Mouse (Mus musculus) heart, adult 18-20 months (tissue): Measurements from ENCODE around the gene Bcl2l15. TPM values are rescaled to one million over a fixed set of nuclear protein-coding genes. Genes with fewer than 3 reads are reported as not detected.
A peak's percentile ranks its signal among the peaks of the same experiment; 100 is the strongest.
"Not testable (repeated sequence)": the region's sequence is repeated elsewhere in the genome, so short reads cannot be mapped to it uniquely, and the experiment has no call there.

Experiments
- DNase-seq, 2 experiments: peaks; one replicate each; pipeline ENCODE4 v3.0.0; 2021 to 2022; ENCODE audit warnings: mixed read lengths in 1 of 2
- long read RNA-seq, 2 experiments: library from polyadenylated mRNA; stranded (forward); transcript quantifications; one replicate each; pipeline ENCODE4 v2.0.0; 2021
- total RNA-seq, 2 experiments: library from RNA; stranded (reverse); gene quantifications; 2 replicates each; pipeline ENCODE4 v1.2.3; 2021

Gene Bcl2l15
- not detected for total RNA-seq
- long read RNA-seq, experiment 1: 0 reads
- long read RNA-seq, experiment 2: 0 reads

DNA sequence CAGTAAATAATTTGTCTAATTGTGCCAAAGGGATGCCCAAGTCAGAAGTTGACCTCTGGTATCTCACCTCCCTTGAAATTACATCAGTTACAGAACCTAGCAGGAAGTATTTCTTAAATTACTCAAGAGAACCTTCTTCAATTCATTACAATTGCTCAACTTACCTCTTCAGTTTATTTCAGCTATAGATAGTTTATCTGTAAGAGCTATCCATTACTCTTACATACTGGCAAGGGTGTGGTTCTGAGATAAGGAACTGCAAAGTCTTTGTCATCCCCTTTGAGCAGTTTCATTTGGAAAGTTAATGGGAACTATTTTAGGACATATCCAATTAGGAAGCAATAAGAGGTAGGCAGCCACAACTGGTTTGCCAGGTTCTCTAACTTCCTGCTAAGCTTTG lies at the start of gene Bcl2l15:
Bcl2l15 (plus strand) TSS at position 176 of the 400 bp plus-strand sequence.
- no peak for DNase-seq

DNA sequence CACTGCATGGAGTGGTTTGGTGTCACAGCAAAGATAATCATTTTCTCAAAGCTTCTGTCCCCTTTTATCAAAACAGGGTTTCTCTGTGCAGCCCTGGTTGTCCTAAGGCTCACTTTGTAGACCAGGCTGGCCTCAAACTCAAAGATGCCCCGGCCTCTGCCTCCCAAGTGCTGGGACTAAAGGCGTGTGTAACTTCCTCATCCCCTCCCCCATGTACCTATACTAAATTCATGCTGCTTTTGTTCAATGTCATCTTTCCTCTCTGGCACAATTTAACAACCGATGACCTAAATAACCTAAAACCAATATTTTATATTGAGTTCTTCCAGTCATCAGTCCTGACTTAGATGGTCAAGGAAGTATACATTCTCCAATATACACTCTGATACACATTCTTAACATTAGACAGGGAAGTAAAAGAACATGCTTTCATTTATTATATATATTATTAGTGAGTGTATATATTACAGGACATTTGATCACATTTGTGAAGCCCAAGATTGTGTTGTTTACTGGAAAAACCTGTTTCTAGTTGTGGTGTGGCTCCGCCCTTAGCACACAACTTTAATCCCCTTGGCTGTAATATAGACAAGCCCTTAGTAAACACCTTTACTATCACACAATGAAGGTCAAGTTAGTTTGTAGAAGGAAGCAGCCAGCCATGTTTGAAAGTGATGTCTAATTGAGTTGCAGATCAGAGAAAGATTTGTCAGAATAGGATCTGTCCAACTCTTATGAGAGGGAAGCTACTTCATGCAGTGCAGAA lies 49.4 kb upstream of the Bcl2l15 start:
- DNase-seq: no peak

DNA sequence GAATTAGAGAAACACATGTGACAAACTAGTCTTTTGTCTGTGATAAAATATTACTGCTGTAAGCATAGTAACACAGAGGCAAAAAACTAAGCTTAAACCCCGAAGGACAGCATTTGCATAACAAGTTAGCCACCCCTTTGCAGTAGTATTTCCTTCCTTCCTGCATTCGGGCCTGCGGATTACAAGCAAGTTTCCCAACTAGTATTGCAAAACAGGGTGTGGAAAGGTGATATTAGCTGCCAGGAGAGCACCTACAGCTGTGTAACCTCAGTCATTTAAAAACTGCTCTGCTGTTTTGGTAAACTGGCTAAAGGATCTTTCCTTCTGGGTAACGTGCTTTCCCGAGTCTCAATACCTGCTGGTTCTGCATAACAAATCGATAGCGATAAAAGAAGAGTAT lies 45.2 kb upstream of the Bcl2l15 start:
- DNase-seq: peak in 1 of 2 experiments; percentile 46

DNA sequence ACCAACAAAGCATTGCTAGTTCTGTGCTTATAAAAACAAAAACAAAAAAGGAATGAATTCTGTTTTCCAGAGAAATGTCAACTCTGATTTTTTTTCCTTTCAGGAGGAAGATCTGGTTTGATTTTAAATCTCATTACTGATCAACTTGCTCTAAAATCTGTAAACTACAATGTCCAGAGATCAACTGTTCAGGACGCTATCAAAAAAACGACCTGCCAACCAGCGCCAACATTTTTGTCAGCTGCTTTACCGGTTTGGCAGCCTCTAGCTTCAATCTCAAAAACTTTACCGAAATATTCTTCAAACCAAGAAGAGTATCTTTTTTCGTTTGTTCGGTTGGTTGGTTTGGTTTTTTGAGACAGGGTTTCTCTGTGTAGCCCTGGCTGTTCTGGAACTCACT lies 43.3 kb upstream of the Bcl2l15 start:
- DNase-seq: no peak

DNA sequence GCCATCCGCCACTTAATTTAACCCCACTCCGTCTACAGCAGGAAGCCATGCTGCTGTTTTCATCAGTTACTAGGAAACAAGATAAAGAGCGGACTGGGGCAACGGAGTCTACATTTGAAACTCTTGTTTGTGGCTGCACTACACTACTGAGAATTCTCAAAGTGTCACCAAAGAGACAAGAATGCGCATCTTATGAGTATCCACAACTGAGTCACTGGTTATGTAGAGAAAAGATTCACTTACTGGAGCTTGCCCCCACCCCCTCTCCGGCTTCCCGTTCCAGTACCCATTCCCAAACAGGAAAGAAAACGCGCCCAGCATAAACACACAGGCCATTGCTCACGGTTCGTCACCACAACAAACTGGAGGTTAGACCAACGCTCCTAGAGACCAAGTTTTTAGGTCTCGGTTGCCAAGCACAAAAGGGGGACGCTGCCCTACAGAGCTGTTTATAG lies 42.5 kb upstream of the Bcl2l15 start:
- DNase-seq: peak in 1 of 2 experiments; percentile 77

DNA sequence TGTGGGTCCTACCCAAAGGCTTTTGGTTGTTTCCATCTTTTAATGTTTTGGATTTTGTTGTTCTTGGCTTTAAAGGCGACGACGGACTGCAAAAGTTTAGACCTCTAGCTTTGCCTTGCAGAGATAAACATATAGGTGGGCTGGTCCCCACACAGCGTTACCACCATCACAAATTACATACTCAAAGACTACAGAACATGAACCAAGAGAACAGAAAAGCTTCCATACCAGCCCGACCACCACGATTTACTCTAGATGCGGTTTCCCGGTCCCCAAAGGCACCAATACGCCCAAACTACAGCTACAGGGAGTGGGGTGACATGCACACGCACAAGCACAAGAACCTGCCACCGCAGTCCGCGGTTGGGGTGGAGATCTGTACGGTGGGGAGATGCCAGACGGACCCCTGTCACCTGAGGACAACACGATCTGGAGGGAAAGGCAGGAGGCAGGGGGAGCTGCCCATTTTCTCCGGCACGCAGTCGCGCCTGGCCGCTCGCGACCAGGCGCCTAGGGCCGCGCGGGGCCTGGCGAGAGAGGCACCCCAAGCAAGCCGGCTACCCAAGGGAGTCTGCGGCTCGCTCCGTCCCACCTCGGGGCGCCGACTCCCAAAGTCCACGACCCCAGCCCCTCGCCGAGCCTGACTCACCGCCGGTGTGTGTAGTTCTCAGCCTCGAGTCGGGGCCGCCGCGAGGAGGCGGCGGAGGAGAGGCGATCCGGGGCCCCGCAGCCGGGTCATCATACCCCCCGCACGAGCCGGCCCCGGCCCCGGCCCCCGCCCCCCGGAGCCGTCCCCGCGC lies 41.9 kb upstream of the Bcl2l15 start:
- peak in 1 of 2 experiments; percentile 73 for DNase-seq

DNA sequence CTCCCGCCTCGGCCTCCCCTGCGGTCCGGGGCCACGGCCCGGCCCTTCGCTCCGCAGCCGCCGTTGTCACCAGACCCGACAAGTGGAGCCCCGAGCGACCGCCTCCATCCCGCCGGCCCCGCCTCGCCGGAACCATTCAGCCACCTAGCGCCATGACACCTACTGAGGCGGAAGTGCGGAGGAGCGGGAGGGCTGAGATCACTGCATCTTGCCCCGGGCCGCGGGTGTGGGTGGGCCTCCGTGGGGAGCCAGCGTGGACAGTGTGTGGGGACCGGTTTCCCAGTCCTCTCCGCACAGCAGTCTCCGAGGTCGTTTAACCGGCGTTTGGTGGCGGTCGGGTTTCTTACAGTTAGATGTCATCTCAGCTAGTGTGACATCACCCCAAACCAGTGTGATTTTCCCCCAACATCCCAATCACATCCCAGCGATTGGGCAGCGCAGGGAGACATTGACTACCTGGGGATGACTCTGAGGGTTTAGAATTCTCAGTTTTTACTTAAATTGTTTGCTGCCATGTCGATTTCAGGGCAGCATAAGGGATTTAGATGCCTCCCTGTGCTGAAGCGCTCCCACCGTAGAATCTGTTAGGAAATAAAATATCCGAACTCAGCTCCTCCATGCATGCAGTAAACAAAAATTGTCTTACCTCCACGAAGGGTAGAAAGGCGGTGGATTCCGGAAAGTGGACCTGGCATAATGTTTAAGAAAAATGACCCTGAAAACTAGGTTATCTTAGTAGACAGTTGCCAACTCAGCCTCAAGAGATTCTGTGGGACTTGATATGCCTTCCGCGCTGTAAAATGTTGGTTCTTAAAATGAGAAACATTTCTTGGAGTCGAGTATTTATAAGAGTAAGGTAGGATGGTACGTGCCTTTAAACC lies 40.9 kb upstream of the Bcl2l15 start, which contains the start of gene Hipk1:
Hipk1 (minus strand) TSS at position 334 of the 881 bp plus-strand sequence.
- DNase-seq: peak; percentile 95 to 97

DNA sequence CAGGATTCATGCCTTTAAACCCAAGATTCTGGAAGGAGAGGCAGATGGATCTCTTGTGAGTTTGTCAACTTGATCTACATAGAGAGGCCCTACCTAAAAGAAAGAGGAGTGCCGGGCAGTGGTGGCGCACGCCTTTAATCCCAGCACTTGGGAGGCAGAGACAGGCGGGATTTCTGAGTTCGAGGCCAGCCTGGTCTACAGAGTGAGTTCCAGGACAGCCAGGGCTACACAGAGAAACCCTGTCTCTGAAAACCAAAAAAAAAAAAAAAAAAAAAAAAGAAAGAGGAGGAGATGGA lies 40.3 kb upstream of the Bcl2l15 start:
- not testable (repeated sequence) for DNase-seq

DNA sequence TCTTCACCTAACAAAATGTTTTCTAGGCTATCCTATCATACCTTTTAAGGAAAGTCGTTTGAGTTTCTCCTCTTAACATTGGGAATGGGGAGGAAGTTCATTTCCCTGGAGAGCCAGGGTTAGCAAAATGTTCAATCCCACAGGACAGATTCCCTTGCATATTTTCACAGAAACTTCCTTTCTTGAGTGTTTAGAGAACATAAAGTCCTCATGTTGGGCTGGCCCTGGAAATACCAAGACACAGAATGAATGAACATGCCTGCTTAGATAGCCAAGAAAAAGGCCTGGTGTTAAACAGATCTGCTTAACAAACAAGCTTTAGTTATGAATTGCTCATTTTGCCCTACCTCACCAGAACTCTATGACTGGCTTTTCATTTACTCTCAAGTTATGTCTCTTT lies 39.8 kb upstream of the Bcl2l15 start:
- peak in 1 of 2 experiments; percentile 76 for DNase-seq

DNA sequence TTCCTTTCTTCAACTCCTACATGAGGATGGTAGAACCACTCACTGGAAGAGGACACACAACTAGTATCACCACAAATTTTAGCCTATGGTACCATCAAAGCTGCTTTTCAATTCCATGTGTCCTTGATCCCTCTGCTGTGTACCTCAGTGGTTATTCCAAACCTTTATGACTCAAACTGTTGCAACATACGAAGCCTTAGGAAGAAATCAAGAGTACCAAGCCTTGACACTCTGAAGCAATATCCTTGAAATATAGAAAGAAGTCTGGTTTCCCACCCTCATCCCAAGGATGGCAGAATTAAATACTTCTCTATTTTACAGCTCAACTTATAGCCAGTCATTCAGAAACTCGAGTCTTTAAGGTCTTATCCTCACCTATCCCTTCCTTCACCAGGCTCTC lies 36.0 kb upstream of the Bcl2l15 start:
- DNase-seq: no peak

DNA sequence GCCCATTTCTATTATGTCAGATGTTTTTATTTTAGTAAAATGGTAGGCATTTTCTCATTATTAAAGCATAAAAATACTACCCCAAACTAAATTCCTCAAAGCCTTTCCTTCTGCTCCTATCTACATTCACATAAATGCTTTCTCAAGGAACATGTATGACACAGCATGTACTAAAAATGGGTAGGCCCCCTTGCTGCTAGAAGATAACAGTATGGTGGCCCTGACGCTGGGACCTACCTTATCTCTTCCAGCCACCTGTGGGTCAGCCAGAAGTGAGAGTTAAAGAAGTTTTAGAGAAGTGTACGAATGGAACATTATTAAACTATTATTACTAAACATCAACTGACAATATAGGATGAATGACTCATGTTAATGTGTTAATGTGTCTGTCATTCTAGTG lies 32.9 kb upstream of the Bcl2l15 start:
- no peak for DNase-seq

DNA sequence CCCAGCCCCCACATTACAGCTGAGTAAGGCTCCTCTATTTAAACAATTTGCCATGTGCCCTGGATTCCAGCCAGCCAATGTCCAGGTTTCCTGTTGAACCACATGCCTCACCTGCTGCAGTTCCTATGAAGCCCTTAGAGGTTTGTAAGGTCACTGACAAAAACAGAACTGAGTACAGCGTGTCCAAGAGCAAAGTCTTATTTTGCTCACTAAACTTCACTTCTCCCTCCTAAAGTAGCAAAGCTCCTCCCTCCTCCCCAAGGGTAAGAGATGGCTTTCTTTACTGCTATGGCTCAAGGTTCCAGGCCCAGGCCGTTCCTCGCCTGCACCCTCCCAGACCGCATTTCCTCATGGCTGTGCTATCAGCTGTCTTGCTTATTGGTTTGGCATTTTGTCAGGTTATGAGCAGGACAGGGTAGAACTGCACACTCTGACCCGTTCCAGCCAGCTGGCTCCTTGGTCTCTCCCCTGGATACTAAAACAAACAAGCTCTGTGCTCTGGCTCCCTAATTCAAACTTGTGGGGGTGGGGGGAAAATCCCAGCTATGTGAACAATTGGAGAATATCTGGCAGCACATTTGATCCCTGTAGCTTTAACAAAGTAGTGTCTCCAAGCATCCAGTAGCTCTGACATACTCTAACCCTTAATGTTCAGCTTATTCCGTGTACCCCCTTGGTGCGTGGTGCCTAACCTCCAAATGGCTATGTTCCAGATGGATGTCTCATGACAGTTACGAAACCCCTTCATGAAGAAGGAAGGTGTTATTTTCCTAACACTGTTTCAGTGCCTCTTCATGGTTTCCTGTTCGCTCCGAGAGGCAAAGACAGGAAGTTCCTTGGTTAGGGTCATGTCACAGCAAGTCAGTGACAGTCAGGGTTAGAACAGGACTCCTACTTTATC lies 30.5 kb upstream of the Bcl2l15 start:
- peak; percentile 92 to 97 for DNase-seq

DNA sequence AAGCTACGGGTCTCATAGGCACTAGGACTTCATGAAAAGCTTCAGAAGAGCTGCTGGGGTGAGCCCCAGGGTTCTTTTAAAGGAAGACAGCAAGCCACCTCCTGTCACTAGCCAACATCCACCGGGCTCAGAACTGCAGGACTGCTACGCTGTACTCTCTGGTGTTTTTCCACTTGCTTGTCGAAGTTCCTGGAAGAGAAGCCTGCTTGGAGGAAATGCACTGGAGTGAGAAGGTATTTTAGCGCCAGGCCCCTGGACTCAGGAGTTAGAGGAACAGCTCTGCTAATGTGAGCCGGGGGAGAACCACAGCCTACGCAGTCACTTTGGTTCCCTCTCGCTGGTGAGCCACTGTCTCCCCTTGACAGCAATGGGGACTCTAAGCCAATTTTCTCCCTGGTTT lies 29.5 kb upstream of the Bcl2l15 start:
- peak; percentile 41 to 57 for DNase-seq

DNA sequence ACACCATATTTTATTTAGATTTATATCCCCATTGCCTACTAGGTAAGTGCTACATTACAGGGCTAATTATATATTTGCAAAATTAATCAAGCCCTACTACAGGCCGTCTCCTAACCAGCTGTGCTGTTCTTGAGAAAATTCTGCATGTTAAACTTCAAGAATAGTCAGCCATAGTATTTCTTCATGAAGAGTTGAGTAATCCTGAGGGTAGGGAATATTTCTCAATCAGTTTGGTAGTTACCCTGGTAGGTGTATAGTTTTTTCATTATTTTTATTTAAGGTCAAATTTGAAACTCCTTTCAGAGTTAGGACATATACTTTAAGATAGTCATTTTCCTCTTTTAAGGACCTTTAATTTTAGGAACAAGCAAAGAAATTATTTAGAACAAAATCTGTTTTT lies 26.7 kb upstream of the Bcl2l15 start:
- no peak for DNase-seq

DNA sequence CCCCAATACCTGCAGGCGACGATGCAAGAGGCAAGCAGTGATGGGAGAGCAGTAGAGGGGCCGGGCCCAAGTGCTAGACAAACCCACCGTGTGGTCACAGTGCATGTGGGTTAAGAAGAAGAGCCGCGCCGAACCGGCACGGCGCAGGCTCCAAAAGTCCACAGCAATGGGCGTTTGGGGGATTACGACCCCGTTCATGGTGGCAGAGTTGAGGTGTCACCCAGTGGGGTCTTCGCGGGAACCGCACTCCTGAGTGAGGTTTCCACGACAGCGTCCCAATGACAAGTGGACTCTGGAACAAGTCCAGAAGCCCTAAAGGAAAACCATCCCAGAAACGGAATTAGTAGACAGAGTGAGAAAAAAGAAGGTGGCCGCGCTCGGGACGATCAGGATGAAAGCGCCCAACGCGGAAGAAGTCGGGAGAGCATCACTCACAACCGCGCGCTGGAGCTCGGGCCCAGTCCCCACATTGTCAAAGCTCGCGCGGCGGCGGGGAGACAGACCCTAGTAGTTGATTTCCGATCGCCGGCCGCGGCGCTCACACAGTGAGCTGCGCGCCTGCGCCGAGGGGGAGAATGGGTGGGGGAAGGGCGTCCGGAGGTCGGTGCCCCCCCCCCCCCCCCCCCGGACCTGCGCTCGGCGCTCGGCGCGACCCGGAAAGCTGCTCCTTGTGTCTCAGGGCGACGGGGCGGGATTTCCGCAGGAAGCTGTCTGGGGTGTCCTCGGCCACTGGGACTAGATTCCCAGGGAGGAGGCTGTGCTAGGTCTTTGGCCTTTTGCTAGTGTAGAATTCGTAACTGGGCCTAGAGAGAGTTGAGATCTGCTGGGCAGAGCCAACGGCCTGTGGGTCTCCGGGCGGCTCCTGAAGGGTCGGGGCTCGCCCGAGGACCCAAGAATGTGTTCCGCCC lies 23.3 kb upstream of the Bcl2l15 start, which contains the start of the genes Dclre1b, Ap4b1 and Gm43064:
Dclre1b (minus strand) TSS at position 554 of the 908 bp plus-strand sequence.
Ap4b1 (plus strand) TSS at position 630 of the 908 bp plus-strand sequence.
Gm43064 (plus strand) TSS at position 683 of the 908 bp plus-strand sequence.
- peak; percentile 93 to 95 for DNase-seq

DNA sequence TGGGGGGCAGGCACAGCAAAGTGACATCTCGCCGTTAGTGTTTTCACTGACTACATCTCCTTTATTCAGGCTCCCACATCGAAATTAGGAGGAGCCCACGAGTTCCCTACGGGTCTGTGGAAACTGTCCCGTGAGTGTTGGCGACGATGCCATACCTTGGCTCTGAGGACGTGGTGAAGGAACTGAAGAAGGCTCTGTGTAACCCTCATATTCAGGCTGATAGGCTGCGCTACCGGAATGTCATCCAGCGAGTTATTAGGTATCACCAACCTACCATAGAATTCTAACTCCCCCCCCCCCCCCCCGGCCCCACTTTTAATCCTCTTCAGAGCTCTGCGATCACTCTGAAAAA lies 22.6 kb upstream of the Bcl2l15 start:
- no peak for DNase-seq

DNA sequence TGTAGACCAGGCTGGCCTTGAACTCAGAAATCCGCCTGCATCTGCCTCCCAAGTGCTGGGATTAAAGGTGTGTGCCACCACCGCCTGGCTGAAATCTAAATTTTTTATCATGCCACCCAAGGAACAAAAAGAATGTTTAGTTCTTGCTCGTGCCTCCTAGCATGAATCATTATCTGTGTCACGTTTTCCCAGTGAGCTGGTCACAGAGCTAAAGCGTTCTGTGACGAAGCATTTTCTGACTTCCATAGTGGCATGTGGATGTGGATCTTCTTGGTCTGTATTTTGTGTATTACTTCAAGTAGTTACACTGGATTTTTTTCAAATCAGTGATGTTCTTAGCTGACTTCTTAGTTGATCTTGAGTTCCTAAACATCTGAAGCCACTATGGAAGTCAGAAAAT lies 21.4 kb upstream of the Bcl2l15 start:
- DNase-seq: no peak

DNA sequence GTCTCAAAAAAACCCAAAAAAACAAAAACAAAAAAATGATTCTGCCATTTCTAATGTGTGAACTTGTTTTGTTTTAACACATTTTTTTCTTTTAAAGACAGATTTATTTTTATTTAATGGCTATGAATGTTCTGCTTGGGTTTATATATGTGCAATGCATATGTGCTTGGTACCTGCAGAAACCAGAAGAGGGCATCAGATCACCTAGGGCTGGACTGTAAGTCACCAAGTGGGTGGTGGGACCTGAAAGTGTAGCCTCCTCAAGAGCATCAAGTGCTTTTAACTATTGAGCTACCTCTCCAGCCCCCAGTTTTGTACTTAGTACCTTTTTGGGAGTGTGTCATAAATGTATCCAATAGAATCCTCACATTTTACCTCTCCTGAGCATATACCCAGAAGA lies 4.9 kb upstream of the Bcl2l15 start:
- no peak for DNase-seq

DNA sequence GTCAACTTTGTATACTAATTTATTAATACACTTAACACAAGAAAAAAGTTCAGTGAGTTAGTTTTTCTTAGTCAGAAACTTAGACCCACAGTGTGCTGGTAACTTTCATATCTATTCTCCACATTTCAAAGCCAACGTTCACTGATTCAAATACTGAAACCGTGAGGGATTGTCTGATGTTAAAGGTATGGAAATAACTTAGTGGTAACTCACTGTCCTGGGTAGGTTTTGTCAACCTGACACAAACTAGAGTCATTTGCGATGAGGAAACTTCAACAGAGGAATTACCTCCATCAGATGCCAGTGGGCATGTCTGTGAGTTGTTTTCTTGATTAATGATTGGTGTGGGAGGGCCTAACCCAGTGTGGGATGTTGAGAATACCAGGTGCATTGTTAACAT lies 3.4 kb upstream of the Bcl2l15 start:
- DNase-seq: no peak

DNA sequence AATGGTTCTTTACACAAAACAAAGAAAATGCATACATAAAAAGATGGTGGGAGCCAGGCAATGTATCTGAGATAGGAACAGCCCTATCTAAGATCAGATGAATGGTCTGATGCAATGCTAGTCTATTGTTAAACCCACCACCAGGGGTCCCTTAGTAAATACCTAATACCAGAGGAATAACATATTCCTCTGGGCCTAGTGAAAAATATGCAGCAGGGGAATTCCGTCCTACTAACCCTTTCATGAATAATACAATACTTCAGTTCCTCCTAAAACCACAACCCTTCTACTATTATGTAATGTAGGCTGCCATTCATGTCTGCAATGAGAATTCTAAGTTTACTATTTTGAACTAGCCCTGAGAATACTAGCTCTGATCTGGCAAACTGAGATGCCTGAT lies 1.7 kb upstream of the Bcl2l15 start:
- not testable (repeated sequence) for DNase-seq
